Mouse (Mus musculus) hindbrain, embryonic 12.5 days (tissue): ENCODE measurements around the gene Wdfy4. TPM values are rescaled to one million over a fixed set of nuclear protein-coding genes. Genes with fewer than 3 reads are reported as not detected.
A peak's percentile ranks its signal among the peaks of the same experiment; 100 is the strongest.

Experiments used
- ATAC-seq: fragments of 200-750 bp; cut with Nextera tagmentation; 2 replicates; pipeline ENCODE4 v1.8.0; 2017; ENCODE audit warnings: moderate TSS enrichment; ENCODE audit not compliant: low FRiP score
- H3K27ac ChIP-seq: fragments of 300-500 bp; sonication (generic); 2 replicates; pipeline ENCODE4 v1.5.1; 2016; ENCODE audit warnings: mild to moderate bottlenecking
- H3K27me3 ChIP-seq: fragments of 300-500 bp; sonication (generic); 2 replicates; pipeline ENCODE4 v1.6.1; 2016; ENCODE audit warnings: mild to moderate bottlenecking
- H3K36me3 ChIP-seq: fragments of 300-500 bp; sonication (generic); 2 replicates; pipeline ENCODE4 v1.6.1; 2016; ENCODE audit warnings: mild to moderate bottlenecking
- H3K4me1 ChIP-seq: fragments of 300-500 bp; sonication (generic); 2 replicates; pipeline ENCODE4 v1.6.1; 2016
- H3K4me2 ChIP-seq: fragments of 300-500 bp; sonication (generic); replicated peaks from 2 replicates; pipeline ENCODE4 v1.6.1; 2016; ENCODE audit warnings: mild to moderate bottlenecking
- H3K4me3 ChIP-seq: fragments of 300-500 bp; sonication (generic); 2 replicates; pipeline ENCODE4 v1.5.1; 2016; ENCODE audit warnings: mild to moderate bottlenecking
- H3K9ac ChIP-seq: fragments of 300-500 bp; sonication (generic); 2 replicates; pipeline ENCODE4 v1.6.1; 2016; ENCODE audit warnings: mild to moderate bottlenecking, moderate library complexity
- H3K9me3 ChIP-seq: fragments of 300-500 bp; sonication (generic); replicated peaks from 2 replicates; pipeline ENCODE4 v1.6.1; 2016; ENCODE audit warnings: mild to moderate bottlenecking
- WGBS: fragments of 180-500 bp; shearing (Covaris S2); methylation state at CpG from one replicate; pipeline ENCODE4 v1.1.7; 2016; 5-methylcytosine and 5-hydroxymethylcytosine counted together
- polyA plus RNA-seq: library from polyadenylated mRNA; unstranded; fragments of >200 nt; fragmentation: Nextera tagmentation; extraction: Ambion mirVana; gene quantifications from 2 replicates; pipeline ENCODE4 v1.2.1, GENCODE M21; 2016

Gene Wdfy4
- polyA plus RNA-seq, 1 experiment from 2014 or later = 0.25 TPM

- H3K4me3 ChIP-seq = no peak overlapping the region
- whole genome bisulfite sequencing = 79% methylated on average over 2 of the region's 2 CpGs
- no peaks in the 10 kb centered on the region for H3K27me3 ChIP-seq
- H3K4me1 ChIP-seq = no peaks in the 10 kb centered on the region
- no peak overlapping the region for H3K4me2 ChIP-seq
- H3K9me3 ChIP-seq = no peaks in the 10 kb centered on the region
- no peak for ATAC-seq
- no peak overlapping the region for H3K9ac ChIP-seq
- H3K27ac ChIP-seq = no peak overlapping the region
- no peaks in the 10 kb centered on the region for H3K36me3 ChIP-seq
Measured at GRCm38 (mm10) chr14:33101609-33102008, 83.7 kb downstream of the Wdfy4 start.

GRCm38 (mm10) chr14:33099926-33100325 is 85.4 kb downstream of the Wdfy4 start:
- Histone ChIP-seq H3K36me3 (no peaks in the 10 kb centered on the region), H3K4me2 (no peak overlapping the region), H3K4me1 (no peaks in the 10 kb centered on the region), H3K9ac (no peak overlapping the region), H3K27ac (no peak overlapping the region), H3K27me3 (no peaks in the 10 kb centered on the region), H3K9me3 (no peaks in the 10 kb centered on the region), H3K4me3 (no peak overlapping the region)
- ATAC-seq = no peak
- 82% methylated on average over 5 of the region's 5 CpGs for WGBS

GRCm38 (mm10) chr14:33099111-33099510 is 86.2 kb downstream of the Wdfy4 start:
- H3K27ac ChIP-seq = no peak overlapping the region
- no peaks in the 10 kb centered on the region for H3K27me3 ChIP-seq
- no peaks in the 10 kb centered on the region for H3K36me3 ChIP-seq
- no peak overlapping the region for H3K4me3 ChIP-seq
- H3K4me1 ChIP-seq = no peaks in the 10 kb centered on the region
- no peak for ATAC-seq
- WGBS = 59% methylated on average over 7 of the region's 7 CpGs
- H3K9ac ChIP-seq = no peak overlapping the region
- H3K9me3 ChIP-seq = no peaks in the 10 kb centered on the region
- H3K4me2 ChIP-seq = no peak overlapping the region

GRCm38 (mm10) chr14:33096462-33096861 is 88.8 kb downstream of the Wdfy4 start:
- Histone ChIP-seq H3K27me3 (no peaks in the 10 kb centered on the region), H3K9ac (no peak overlapping the region), H3K4me2 (no peak overlapping the region), H3K36me3 (no peaks in the 10 kb centered on the region), H3K9me3 (no peaks in the 10 kb centered on the region), H3K27ac (no peak overlapping the region), H3K4me1 (no peaks in the 10 kb centered on the region), H3K4me3 (no peak overlapping the region)
- WGBS = 88% methylated on average over 5 of the region's 5 CpGs
- no peak for ATAC-seq

GRCm38 (mm10) chr14:33083326-33083725 is 102.0 kb downstream of the Wdfy4 start:
- H3K9me3 ChIP-seq = no peaks in the 10 kb centered on the region
- ATAC-seq = no peak
- no peaks in the 10 kb centered on the region for H3K27me3 ChIP-seq
- WGBS = 82% methylated on average over 8 of the region's 8 CpGs
- no peak overlapping the region for H3K4me2 ChIP-seq
- no peak overlapping the region for H3K4me3 ChIP-seq
- no peaks in the 10 kb centered on the region for H3K36me3 ChIP-seq
- H3K4me1 ChIP-seq = no peaks in the 10 kb centered on the region
- H3K9ac ChIP-seq = no peak overlapping the region
- H3K27ac ChIP-seq = no peak overlapping the region

GRCm38 (mm10) chr14:33082301-33082700 is 103.0 kb downstream of the Wdfy4 start:
- Histone ChIP-seq H3K9ac (no peak overlapping the region), H3K9me3 (no peaks in the 10 kb centered on the region), H3K4me3 (no peak overlapping the region), H3K4me1 (no peaks in the 10 kb centered on the region), H3K27ac (no peak overlapping the region), H3K27me3 (no peaks in the 10 kb centered on the region), H3K4me2 (no peak overlapping the region), H3K36me3 (no peaks in the 10 kb centered on the region)
- ATAC-seq = no peak
- 82% methylated on average over 1 of the region's 1 CpGs for WGBS

GRCm38 (mm10) chr14:33081370-33081860 is 103.9 kb downstream of the Wdfy4 start:
- no peaks in the 10 kb centered on the region for H3K9me3 ChIP-seq
- no peak overlapping the region for H3K4me2 ChIP-seq
- no peaks in the 10 kb centered on the region for H3K4me1 ChIP-seq
- no peak overlapping the region for H3K9ac ChIP-seq
- no peak overlapping the region for H3K4me3 ChIP-seq
- H3K27me3 ChIP-seq = no peaks in the 10 kb centered on the region
- no peaks in the 10 kb centered on the region for H3K36me3 ChIP-seq
- WGBS = 73% methylated on average over 6 of the region's 6 CpGs
- no peak overlapping the region for H3K27ac ChIP-seq
- no peak for ATAC-seq

- no peak for ATAC-seq
- H3K9me3 ChIP-seq = no peaks in the 10 kb centered on the region
- H3K27ac ChIP-seq = no peak overlapping the region
- no peak overlapping the region for H3K4me2 ChIP-seq
- 94% methylated on average over 6 of the region's 6 CpGs for WGBS
- H3K4me1 ChIP-seq = no peaks in the 10 kb centered on the region
- no peak overlapping the region for H3K9ac ChIP-seq
- H3K27me3 ChIP-seq = no peaks in the 10 kb centered on the region
- H3K36me3 ChIP-seq = no peaks in the 10 kb centered on the region
- no peak overlapping the region for H3K4me3 ChIP-seq
Measured at GRCm38 (mm10) chr14:33078596-33078995, 106.7 kb downstream of the Wdfy4 start.

GRCm38 (mm10) chr14:33078110-33078509 is 107.2 kb downstream of the Wdfy4 start:
- no peak overlapping the region for H3K4me2 ChIP-seq
- ATAC-seq = no peak
- H3K9me3 ChIP-seq = no peaks in the 10 kb centered on the region
- H3K4me1 ChIP-seq = no peaks in the 10 kb centered on the region
- H3K27ac ChIP-seq = no peak overlapping the region
- H3K9ac ChIP-seq = no peak overlapping the region
- H3K36me3 ChIP-seq = no peaks in the 10 kb centered on the region
- 87% methylated on average over 6 of the region's 6 CpGs for WGBS
- H3K4me3 ChIP-seq = no peak overlapping the region
- no peaks in the 10 kb centered on the region for H3K27me3 ChIP-seq

- ATAC-seq = no peak
- no peaks in the 10 kb centered on the region for H3K4me1 ChIP-seq
- 86% methylated on average over 3 of the region's 3 CpGs for WGBS
- H3K4me2 ChIP-seq = no peak overlapping the region
- no peak overlapping the region for H3K9ac ChIP-seq
- no peaks in the 10 kb centered on the region for H3K9me3 ChIP-seq
- peaks cover 5% of the 10 kb centered on the region; the same call in 1 of the 2 replicates for H3K27me3 ChIP-seq
- no peak overlapping the region for H3K4me3 ChIP-seq
- H3K27ac ChIP-seq = no peak overlapping the region
- no peaks in the 10 kb centered on the region for H3K36me3 ChIP-seq
Measured at GRCm38 (mm10) chr14:33073355-33073754, 112.0 kb downstream of the Wdfy4 start.

- H3K9ac ChIP-seq = no peak overlapping the region
- no peak overlapping the region for H3K4me3 ChIP-seq
- no peaks in the 10 kb centered on the region for H3K4me1 ChIP-seq
- 92% methylated on average over 7 of the region's 7 CpGs for WGBS
- no peaks in the 10 kb centered on the region for H3K9me3 ChIP-seq
- H3K27ac ChIP-seq = no peak overlapping the region
- H3K4me2 ChIP-seq = no peak overlapping the region
- peaks cover 5% of the 10 kb centered on the region; the same call in 1 of the 2 replicates for H3K27me3 ChIP-seq
- ATAC-seq = no peak
- no peaks in the 10 kb centered on the region for H3K36me3 ChIP-seq
Measured at GRCm38 (mm10) chr14:33072351-33072750, 113.0 kb downstream of the Wdfy4 start.

GRCm38 (mm10) chr14:33067676-33068075 is 117.6 kb downstream of the Wdfy4 start:
- no peak overlapping the region for H3K4me3 ChIP-seq
- no peaks in the 10 kb centered on the region for H3K36me3 ChIP-seq
- peaks cover 5% of the 10 kb centered on the region; the same call in 1 of the 2 replicates for H3K27me3 ChIP-seq
- no peak overlapping the region for H3K9ac ChIP-seq
- H3K9me3 ChIP-seq = no peaks in the 10 kb centered on the region
- ATAC-seq = peak; percentile 86
- no peaks in the 10 kb centered on the region for H3K4me1 ChIP-seq
- 59% methylated on average over 9 of the region's 9 CpGs for WGBS
- 0 out of 2 replicates have a peak overlapping the region, but pooled peaks have one; percentile 12 for H3K27ac ChIP-seq
- H3K4me2 ChIP-seq = no peak overlapping the region

- WGBS = 72% methylated on average over 5 of the region's 5 CpGs
- H3K4me3 ChIP-seq = no peak overlapping the region
Measured at GRCm38 (mm10) chr14:33062996-33063395, 122.3 kb downstream of the Wdfy4 start.

More at GRCm38 (mm10) chr14:33062996-33063395, 122.3 kb downstream of the Wdfy4 start:
- Histone ChIP-seq H3K27ac (no peak overlapping the region), H3K9me3 (no peaks in the 10 kb centered on the region), H3K4me1 (no peaks in the 10 kb centered on the region), H3K27me3 (no peaks in the 10 kb centered on the region), H3K9ac (no peak overlapping the region), H3K36me3 (no peaks in the 10 kb centered on the region), H3K4me2 (no peak overlapping the region)
- ATAC-seq = no peak
